Mouse (Mus musculus): ENCODE data around the gene Ppm1e.
A peak's percentile ranks its signal among the peaks of the same experiment; 100 is the strongest.
"Not testable (repeated sequence)": the region's sequence is repeated elsewhere in the genome, so short reads cannot be mapped to it uniquely, and the experiment has no call there.

Ppm1e gene

GRCm38 (mm10) chr11:87309329-87310074 lies 49.3 kb downstream of the Ppm1e start:
- no peak for DNase-seq

DNA sequence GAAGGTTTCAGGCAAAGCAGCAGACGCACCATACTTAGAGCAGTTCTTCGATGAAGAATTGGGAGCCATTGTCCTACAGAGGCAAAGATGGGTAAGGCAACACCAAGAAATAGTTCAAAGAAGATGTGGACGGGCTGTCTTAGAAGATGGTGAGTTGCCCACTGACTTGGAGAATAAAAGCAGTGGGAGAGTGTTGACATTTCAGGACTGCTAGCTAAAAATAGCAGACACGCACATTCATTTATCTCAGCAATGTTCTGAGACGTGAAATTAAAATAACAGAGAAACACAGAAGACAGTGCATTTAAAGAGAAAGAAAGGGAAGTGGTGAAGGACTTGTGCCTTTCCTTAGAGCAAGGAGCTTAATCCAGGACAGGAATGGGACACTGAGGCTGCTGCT lies 59.8 kb downstream of the Ppm1e start:
- no peak for DNase-seq

DNA sequence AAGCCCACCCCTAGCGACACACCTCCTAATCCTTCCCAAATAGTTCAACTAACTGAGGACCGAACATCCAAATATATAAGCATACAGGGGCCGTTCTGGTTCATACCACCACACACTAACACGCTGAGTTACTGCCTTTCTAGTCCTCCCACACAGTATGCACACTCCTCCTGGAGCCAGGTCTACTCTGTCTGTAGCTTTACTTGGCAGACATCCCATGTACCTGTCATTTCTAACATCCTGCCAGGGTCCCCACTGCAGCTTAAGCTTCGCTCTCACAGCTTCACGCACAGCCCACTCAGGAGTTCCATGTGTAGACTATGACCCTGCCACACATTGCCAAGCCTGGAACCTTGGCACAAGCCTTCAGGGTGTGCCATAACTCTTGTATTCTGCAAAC lies 62.4 kb downstream of the Ppm1e start:
- DNase-seq = no peak

DNA sequence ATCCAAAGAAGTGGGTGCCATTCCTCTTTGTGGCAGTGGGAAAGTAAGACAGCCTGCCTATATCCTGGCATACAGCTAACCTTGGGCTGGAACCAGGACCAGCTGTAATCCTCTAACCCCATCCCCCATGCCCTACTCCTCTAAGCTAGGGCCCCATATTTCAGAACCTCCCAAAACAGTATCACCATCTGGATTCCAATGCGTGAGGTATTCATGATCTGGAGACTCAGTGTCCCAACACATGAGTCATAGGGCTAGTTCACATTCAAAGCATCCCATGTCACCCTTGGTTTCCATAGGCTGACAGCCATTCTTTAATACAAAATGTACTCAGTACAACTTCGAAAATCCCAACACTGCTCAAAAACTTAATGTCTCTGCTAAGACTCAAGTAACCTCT lies 63.2 kb downstream of the Ppm1e start:
- DNase-seq = no peak

- no peak for DNase-seq
Measured at GRCm38 (mm10) chr11:87289313-87289712, 69.5 kb downstream of the Ppm1e start.

DNA sequence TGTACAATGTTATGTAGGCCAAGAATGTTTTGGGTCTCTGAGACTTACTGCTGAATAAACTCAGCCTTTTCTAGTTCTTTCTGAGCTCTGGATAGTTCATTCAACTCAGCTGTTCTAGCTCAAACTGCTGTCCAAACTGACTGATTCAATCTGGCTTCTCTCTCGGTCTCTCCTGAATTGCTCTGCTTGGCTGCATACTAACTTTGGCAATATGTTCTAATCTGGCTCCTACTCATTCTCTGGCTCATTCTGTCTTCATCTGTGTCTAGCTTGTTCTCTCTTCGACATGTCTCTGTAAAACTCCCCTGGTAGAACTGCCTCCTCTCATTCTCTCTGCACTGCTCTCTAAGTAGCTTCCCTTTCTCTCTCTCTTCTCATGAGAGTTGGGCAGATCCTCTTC lies 72.6 kb downstream of the Ppm1e start:
- DNase-seq = no peak

- DNase-seq = no peak
Measured at GRCm38 (mm10) chr11:87281907-87282475, 76.8 kb downstream of the Ppm1e start.

DNA sequence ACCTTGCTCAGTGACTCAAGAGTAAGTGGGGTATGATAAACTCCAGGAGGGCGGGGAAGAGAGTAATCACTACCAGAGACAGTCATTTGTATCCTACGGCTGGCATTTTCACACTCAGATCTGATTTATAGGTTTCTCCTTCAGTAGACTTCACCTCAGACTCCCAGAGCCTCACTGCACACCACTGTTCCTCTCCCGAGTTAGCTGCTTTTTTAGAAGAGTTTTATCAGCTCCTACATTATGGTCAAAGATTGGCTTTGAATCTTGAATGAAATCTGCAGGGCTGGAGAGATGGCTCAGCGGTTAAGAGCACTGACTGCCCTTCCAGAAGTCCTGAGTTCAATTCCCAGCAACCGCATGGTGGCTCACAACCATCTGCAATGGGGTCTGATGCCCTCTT lies 79.4 kb downstream of the Ppm1e start:
- no peak for DNase-seq

DNA sequence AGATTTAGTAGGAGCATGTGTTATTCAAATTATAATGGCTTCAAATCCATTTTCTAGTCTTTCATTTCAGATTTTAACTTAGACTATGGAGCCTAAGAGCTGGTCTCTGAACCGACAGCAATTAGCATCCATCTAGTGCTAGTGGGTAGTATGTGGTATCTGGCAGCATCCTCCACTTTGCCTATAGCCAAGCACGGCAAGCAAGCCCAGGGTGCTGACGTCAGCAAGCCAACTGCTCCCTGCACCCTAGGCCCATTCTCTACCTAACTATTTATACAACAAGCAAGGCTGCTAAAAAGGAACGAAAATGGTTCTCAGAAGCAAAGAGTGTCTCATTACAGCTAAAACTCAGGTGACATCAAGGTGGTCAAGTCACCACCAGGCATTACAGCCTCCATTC lies 80.0 kb downstream of the Ppm1e start:
- no peak for DNase-seq

DNA sequence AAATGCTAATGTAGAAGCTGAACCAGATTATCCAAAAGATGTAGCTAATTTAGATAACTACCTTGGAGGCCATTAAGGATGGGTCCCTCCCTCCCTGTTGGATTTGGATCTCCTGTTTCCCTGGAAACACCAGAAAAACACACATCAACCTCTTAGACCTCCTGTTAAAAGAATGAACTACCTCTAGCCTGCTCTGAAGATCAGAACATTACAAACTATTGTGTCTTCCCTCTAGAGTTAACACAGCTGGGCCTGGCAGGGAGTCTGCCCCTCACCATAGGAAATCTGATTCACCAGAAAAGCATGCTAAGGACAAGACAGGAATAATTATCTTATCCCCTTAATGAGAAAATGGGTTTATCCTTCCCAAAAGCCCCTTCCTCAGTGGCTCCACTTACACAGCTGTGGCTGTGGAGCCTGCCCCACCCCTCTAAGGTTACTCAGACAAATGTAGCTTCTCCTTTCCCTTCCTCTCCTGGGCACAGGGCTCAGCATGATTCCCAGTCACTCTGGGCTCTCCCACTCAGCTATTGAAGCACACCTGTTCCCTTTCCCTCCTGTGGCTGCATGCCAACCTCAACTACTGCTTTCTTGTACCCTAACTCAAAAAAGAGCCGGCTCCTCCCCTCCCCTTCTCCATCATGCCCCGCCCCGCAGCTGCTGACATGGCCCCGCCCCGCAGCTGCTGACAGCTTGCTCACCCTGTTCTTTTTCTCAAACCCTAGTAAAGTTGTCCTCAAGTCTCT lies 82.4 kb downstream of the Ppm1e start:
- DNase-seq = peak; percentile 56

- DNase-seq = no peak
Measured at GRCm38 (mm10) chr11:87275420-87276048, 83.3 kb downstream of the Ppm1e start.

- DNase-seq = no peak
Measured at GRCm38 (mm10) chr11:87272725-87273124, 86.1 kb downstream of the Ppm1e start.

- no peak for DNase-seq
Measured at GRCm38 (mm10) chr11:87271479-87271878, 87.3 kb downstream of the Ppm1e start.

- peak; percentile 71 for DNase-seq
Measured at GRCm38 (mm10) chr11:87270958-87271357, 87.9 kb downstream of the Ppm1e start.

DNA sequence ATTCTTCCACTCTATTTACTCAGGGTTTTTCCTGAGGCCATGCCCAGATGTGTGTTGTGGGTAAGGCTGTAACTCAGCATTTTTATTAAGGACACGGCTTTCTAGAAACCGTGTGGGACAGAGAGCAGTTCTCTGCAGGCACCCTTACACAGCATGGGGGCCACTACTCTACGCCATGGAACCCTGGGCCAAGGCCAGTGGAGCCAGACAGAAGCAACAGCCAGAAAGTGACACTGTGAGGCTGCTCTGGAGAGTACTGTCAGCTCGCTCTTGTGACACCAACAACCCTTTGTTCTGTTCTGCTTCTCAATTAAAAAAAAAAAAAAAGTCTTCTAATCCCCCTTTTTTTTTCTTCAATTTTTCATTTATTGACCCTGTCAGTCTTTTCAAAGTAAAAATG lies 88.4 kb downstream of the Ppm1e start:
- DNase-seq = peak; percentile 31

DNA sequence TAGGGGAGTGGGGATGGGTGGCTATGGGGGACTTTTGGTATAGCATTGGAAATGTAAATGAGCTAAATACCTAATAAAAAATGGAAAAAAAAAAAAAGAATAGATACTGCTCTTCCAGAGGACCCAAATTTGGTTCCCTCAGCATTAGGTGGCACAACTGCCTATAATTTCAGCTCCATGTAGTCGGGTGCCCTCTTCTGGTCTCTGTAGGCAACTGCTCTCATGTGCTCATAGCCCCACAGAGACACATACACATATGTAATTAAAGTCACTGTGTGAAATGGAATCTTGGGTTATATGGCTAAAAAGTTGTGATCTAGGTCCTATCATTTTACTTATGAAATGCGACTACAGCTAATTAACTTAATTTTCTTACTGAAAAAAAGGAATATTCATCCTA lies 90.0 kb downstream of the Ppm1e start:
- no peak for DNase-seq

DNA sequence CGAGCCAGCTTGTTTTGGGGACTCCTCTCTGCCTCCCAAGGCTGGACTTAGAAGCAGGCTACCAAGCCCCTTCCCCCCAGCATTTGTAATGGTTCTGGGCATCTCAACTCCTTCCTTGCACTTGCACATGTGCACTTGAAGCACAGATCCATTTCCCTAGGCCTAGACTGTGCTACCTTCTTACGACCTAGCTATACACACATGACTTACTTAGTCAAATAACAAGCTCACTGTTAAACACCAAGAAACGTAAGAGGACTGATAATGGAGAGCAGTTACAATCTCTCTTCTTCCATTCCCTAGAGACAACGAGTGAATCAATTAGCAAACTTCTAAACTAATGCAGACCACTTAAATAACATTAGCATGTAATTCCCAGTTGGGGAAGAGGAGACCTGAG lies 92.6 kb downstream of the Ppm1e start:
- no peak for DNase-seq

- DNase-seq = peak; percentile 66
Measured at GRCm38 (mm10) chr11:87263946-87264345, 94.9 kb downstream of the Ppm1e start.

GRCm38 (mm10) chr11:87261705-87262104 lies 97.1 kb downstream of the Ppm1e start:
- DNase-seq = not testable (repeated sequence)

- no peak for DNase-seq
Measured at GRCm38 (mm10) chr11:87259792-87260191, 99.0 kb downstream of the Ppm1e start.

- no peak for DNase-seq
Measured at GRCm38 (mm10) chr11:87257282-87257681, 101.5 kb downstream of the Ppm1e start.

DNA sequence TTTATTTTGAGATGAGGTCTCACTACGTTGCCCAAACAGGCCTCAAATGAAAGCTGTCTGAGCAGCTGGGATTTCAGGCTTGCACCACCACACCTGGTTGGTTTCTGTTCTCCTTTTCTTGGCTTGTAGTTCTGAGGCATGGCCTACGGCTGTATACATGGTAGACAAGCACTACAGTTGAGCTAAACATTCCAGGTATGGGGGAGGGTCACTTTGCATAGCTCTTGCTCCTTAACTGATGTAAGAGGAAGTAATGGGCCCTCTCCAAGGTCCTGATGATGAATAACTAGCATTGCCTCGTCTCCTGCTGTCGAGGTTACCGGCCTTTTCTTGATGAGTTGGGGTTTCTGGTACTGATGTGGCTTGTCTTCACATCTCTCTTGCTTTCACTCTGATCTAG lies 104.7 kb downstream of the Ppm1e start:
- DNase-seq = no peak

DNA sequence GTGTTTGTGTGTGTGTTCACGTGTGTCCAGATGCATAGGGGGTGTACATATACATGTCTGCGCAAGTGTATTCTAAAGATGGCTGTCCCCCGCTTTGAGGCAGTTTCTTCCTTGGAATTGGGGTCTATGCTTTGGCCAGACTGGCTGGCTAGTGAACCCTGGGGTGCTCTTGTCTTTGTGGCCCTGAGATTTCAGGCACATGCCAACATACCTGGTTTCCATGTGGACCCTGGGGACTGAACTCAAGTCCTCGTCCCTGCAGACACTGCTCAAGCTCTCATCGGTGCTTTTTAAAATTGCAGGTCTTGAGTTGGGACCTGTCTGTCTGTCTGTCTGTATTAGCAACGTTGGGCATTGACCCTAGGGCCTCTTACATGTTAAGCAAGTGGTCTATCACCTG lies 105.5 kb downstream of the Ppm1e start:
- DNase-seq = no peak

DNA sequence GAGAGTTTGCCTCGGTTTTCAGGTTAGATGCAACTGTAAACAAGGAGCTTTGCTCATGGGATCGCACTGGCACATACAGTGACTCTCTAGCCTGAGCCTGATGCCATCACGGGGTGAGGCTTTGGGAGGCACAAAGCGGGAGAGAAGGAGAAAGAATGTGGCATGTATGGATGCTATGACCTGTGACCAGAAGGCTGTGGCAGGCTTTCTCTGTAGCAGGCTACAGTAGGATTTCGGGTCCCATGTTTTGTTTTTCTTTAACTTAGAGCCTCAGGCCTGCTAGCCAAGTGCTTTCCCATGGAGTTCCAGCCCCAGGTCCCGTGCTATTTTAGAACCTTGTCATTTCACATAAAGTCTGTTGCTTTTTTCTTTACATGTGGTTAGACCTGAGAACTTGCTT lies 108.7 kb downstream of the Ppm1e start:
- DNase-seq = no peak

Data from retina, postnatal 1 day (tissue).